Mouse (Mus musculus): ENCODE measurements around the gene Tfdp1.

GRCm38 (mm10) chr8:13393869-13394268 is 55.3 kb downstream of the Tfdp1 start:
- TF ChIP-seq CTCF (IDR thresholded peaks at IDR 0.05; ENCODE audit: extremely low read depth, insufficient read depth, low read length) (no peak), POLR2A (IDR thresholded peaks at IDR 0.05; ENCODE audit: extremely low read depth, insufficient read depth, low read length) (no peak)

All from cortical plate, adult 2 months (tissue).